Mouse (Mus musculus) olfactory bulb, adult 2 months (tissue): Measurements from ENCODE around the gene Slc44a5.

Source experiments
- CTCF ChIP-seq: fragments of 200-500 bp; IDR thresholded peaks from 2 replicates; pipeline ENCODE4 v1.5.1; 2012; ENCODE audit warnings: low read depth, mild to moderate bottlenecking, low read length, moderate library complexity; ENCODE audit not compliant: insufficient read depth
- POLR2A ChIP-seq: fragments of 200-500 bp; IDR thresholded peaks from 2 replicates; pipeline ENCODE4 v1.6.1; 2012; ENCODE audit warnings: mild to moderate bottlenecking, low read depth, low read length, moderate library complexity; ENCODE audit not compliant: insufficient read depth

GRCm38 (mm10) chr3:154301102-154301501 lies 327.9 kb downstream of the Slc44a5 start:
- TF ChIP-seq CTCF (no peak), POLR2A (no peak)
